Mouse (Mus musculus): ENCODE measurements around the gene Katnal1. TPM values are rescaled to one million over a fixed set of nuclear protein-coding genes. Genes with fewer than 3 reads are reported as not detected.

Gene Katnal1
- total and polyA plus RNA-seq, 3 experiments, result 2.8 to 7.0 (median 3.2) TPM

- dilution Hi-C loops (cut with MboI; ENCODE audit: extremely low pct_ligation_motif_present, extremely low pct_unique_long_range_greater_than_20kb, low sequenced_read_pairs), result no loop called here
- Histone ChIP-seq H3K27me3 (replicated peaks) (no peaks in the 10 kb centered on the region), H3K9me3 (replicated peaks; ENCODE audit: low read length) (peaks cover 3% of the 10 kb centered on the region), H3K9ac (ENCODE audit: insufficient read depth, low read depth) (no peak overlapping the region), H3K79me2 (replicated peaks; ENCODE audit: control insufficient read depth, extremely low read depth, insufficient read depth, poor library complexity, severe bottlenecking) (no peaks in the 10 kb centered on the region), H3K27ac (ENCODE audit: insufficient read depth, low read depth) (no peak overlapping the region), H3K36me3 (replicated peaks in 1 of 2; ENCODE audit: control insufficient read depth in 1 of 2, insufficient read depth in 1 of 2, low read length in 1 of 2) (peaks cover 11 to 35% of the 10 kb centered on the region in 2 experiments), H3K4me1 (ENCODE audit: control insufficient read depth in 1 of 2, insufficient read depth in 2 of 2) (peaks cover 16 to 31% of the 10 kb centered on the region in 2 experiments), H3K4me2 (ENCODE audit: insufficient read depth, low read depth, poor library complexity, severe bottlenecking) (no peak overlapping the region), H3K4me3 (replicated peaks in 1 of 3; ENCODE audit: low read depth in 2 of 3, low read length in 2 of 3, poor library complexity in 1 of 3) (no peak overlapping the region)
- no peak for DNase-seq (ENCODE audit: extremely low read depth)
- no peak for TF ChIP-seq ETS1 (conservative IDR thresholded peaks at IDR 0.05; ENCODE audit: low read depth, low read length)
- TF ChIP-seq USF1 (IDR thresholded peaks at IDR 0.05; ENCODE audit: low read depth, low read length), result no peak
- no peak for TF ChIP-seq HCFC1 (IDR thresholded peaks at IDR 0.05; ENCODE audit: low read depth, low read length)
- in situ Hi-C loops (cut with MboI; ENCODE audit: low pct_ligation_motif_present, low pct_unique_long_range_greater_than_20kb, low sequenced_read_pairs), result no loop called here
Observed at GRCm38 (mm10) chr5:148897069-148897702, 31.9 kb downstream of the Katnal1 start.

- no peaks in the 10 kb centered on the region for H3K27me3 ChIP-seq (replicated peaks)
- H3K9me3 ChIP-seq (replicated peaks; ENCODE audit: low read length), result peaks cover 3% of the 10 kb centered on the region
- no peak overlapping the region for H3K4me3 ChIP-seq (replicated peaks in 1 of 3; ENCODE audit: low read depth in 2 of 3, low read length in 2 of 3, poor library complexity in 1 of 3)
- H3K79me2 ChIP-seq (replicated peaks; ENCODE audit: control insufficient read depth, extremely low read depth, insufficient read depth, poor library complexity, severe bottlenecking), result no peaks in the 10 kb centered on the region
- no peak overlapping the region for H3K4me2 ChIP-seq (ENCODE audit: insufficient read depth, low read depth, poor library complexity, severe bottlenecking)
- no peak for DNase-seq (ENCODE audit: extremely low read depth)
- TF ChIP-seq ZKSCAN1 (IDR thresholded peaks at IDR 0.05; ENCODE audit: borderline replicate concordance, low read depth, low read length) (no peak), MEF2A (IDR thresholded peaks at IDR 0.05; ENCODE audit: borderline replicate concordance, low read depth, low read length) (no peak), BHLHE40 (IDR thresholded peaks at IDR 0.05; ENCODE audit: low read depth, low read length) (no peak), NELFE (IDR thresholded peaks at IDR 0.05; ENCODE audit: low read depth, low read length) (no peak), E2F4 (IDR thresholded peaks at IDR 0.05; ENCODE audit: insufficient replicate concordance, low read depth, low read length) (no peak), IRF4 (IDR thresholded peaks at IDR 0.05; ENCODE audit: low read depth, low read length) (no peak), UBTF (IDR thresholded peaks at IDR 0.05; ENCODE audit: low read depth, low read length) (no peak), MAX (IDR thresholded peaks at IDR 0.05; ENCODE audit: low read length) (no peak), RCOR1 (conservative IDR thresholded peaks at IDR 0.05; ENCODE audit: low read depth, low read length) (no peak), CHD2 (IDR thresholded peaks at IDR 0.05; ENCODE audit: low read length) (no peak), JUN (IDR thresholded peaks at IDR 0.05; ENCODE audit: insufficient read depth, low read depth, low read length) (no peak), CTCF (conservative IDR thresholded peaks at IDR 0.05 in 1 of 2, IDR thresholded peaks at IDR 0.05 in 1 of 2; ENCODE audit: low read depth in 2 of 2, low read length in 2 of 2) (no peak), USF2 (conservative IDR thresholded peaks at IDR 0.05; ENCODE audit: low read depth, low read length) (no peak), MYC (IDR thresholded peaks at IDR 0.05; ENCODE audit: low read depth, low read length) (no peak), TCF12 (IDR thresholded peaks at IDR 0.05; ENCODE audit: low read depth, low read length) (no peak)
- H3K4me1 ChIP-seq (ENCODE audit: control insufficient read depth in 1 of 2, insufficient read depth in 2 of 2), result peaks cover 16 to 31% of the 10 kb centered on the region in 2 experiments
- H3K27ac ChIP-seq (ENCODE audit: insufficient read depth, low read depth), result no peak overlapping the region
- H3K9ac ChIP-seq (ENCODE audit: insufficient read depth, low read depth), result no peak overlapping the region
- dilution Hi-C loops (cut with MboI; ENCODE audit: extremely low pct_ligation_motif_present, extremely low pct_unique_long_range_greater_than_20kb, low sequenced_read_pairs), result no loop called here
- in situ Hi-C loops (cut with MboI; ENCODE audit: low pct_ligation_motif_present, low pct_unique_long_range_greater_than_20kb, low sequenced_read_pairs), result no loop called here
- peaks cover 11 to 37% of the 10 kb centered on the region in 2 experiments for H3K36me3 ChIP-seq (replicated peaks in 1 of 2; ENCODE audit: control insufficient read depth in 1 of 2, insufficient read depth in 1 of 2, low read length in 1 of 2)
Observed at GRCm38 (mm10) chr5:148896515-148896914, 32.6 kb downstream of the Katnal1 start.
